Mouse (Mus musculus) hindbrain, embryonic 14.5 days (tissue): ENCODE results near the gene Mat1a. TPM values are rescaled to one million over a fixed set of nuclear protein-coding genes. Genes with fewer than 3 reads are reported as not detected.
A peak's percentile ranks its signal among the peaks of the same experiment; 100 is the strongest.

Source experiments
- ATAC-seq: fragments of 200-750 bp; cut with Nextera tagmentation; 2 replicates; pipeline ENCODE4 v1.8.0; 2017; ENCODE audit warnings: moderate number of reproducible peaks, mild to moderate bottlenecking, moderate TSS enrichment, moderate library complexity; ENCODE audit not compliant: low FRiP score
- DNase-seq: peaks from one replicate; pipeline ENCODE4 v3.0.0-alpha.2; 2015; ENCODE audit warnings: low spot score
- H3K27ac ChIP-seq: fragments of 300-500 bp; sonication (generic); 2 replicates; pipeline ENCODE4 v1.5.1; 2014; ENCODE audit warnings: mild to moderate bottlenecking, moderate library complexity
- H3K27me3 ChIP-seq: fragments of 300-500 bp; sonication (generic); 2 replicates; pipeline ENCODE4 v1.6.1; 2014; ENCODE audit warnings: mild to moderate bottlenecking, low read length, mixed read lengths; ENCODE audit not compliant: control insufficient read depth, insufficient read depth
- H3K36me3 ChIP-seq: fragments of 300-500 bp; sonication (generic); replicated peaks from 2 replicates; pipeline ENCODE4 v1.6.1; 2014; ENCODE audit not compliant: control insufficient read depth, insufficient read depth
- H3K4me1 ChIP-seq: fragments of 300-500 bp; sonication (generic); replicated peaks from 2 replicates; pipeline ENCODE4 v1.6.1; 2014; ENCODE audit warnings: antibody characterized with exemption, low read length, mixed read lengths; ENCODE audit not compliant: control insufficient read depth, insufficient read depth
- H3K4me2 ChIP-seq: fragments of 300-500 bp; sonication (generic); replicated peaks from 2 replicates; pipeline ENCODE4 v1.6.1; 2014; ENCODE audit warnings: mild to moderate bottlenecking, moderate library complexity
- H3K4me3 ChIP-seq: fragments of 300-500 bp; sonication (generic); replicated peaks from 2 replicates; pipeline ENCODE4 v1.5.1; 2014; ENCODE audit warnings: mild to moderate bottlenecking, low read length
- H3K9ac ChIP-seq: fragments of 300-500 bp; sonication (generic); 2 replicates; pipeline ENCODE4 v1.6.1; 2014
- H3K9me3 ChIP-seq: fragments of 300-500 bp; sonication (generic); 2 replicates; pipeline ENCODE4 v1.6.1; 2016; ENCODE audit warnings: low read length; ENCODE audit not compliant: control insufficient read depth
- WGBS: fragments of 180-500 bp; shearing (Covaris S2); extraction: QIAGEN DNeasy Blood & Tissue Kit; methylation state at CpG from one replicate; pipeline ENCODE4 v1.1.7; 2014; 5-methylcytosine and 5-hydroxymethylcytosine counted together
- polyA plus RNA-seq: library from polyadenylated mRNA; unstranded; fragments of >200 nt; fragmentation: Nextera tagmentation; extraction: Ambion mirVana; gene quantifications from 2 replicates; pipeline ENCODE4 v1.2.1, GENCODE M21; 2014

Gene Mat1a
- not detected in 2 replicates for polyA plus RNA-seq

DNA sequence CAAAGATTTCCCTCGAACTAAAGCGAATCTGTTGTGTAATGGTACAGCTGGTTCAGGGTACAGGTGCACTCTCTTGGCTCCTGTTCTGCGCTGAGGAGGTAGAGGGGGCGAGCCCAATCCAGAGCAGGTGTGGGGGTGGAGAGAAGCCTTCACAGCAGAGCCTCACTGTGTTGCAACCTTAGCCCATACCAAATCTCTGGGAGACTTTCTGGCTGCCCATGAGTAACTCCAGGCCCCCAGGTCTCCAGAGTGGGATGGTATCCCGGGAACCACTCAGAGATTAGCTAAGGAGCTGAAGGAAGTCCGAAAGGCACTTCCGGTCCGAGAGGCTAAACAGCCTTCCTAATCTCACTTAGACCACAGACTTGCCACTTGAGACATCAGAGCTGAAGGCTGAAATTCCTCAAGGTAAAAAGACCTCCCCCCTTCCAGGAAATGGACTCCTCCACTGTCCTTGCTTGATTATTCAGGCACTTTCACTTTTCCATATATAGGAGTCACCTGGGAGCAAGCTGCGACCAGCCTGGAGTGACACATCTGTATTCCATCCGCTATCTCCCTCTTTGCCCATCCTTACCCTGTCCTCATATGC, at the start of gene Mat1a:
Gene Mat1a, plus strand, starts transcription at position 183 of the 592 bp plus-strand sequence.
- Histone ChIP-seq H3K4me2 (no peak within 1 kb of the TSS), H3K4me3 (no peak within 1 kb of the TSS), H3K9ac (no peak within 1 kb of the TSS), H3K9me3 (no peaks in the 10 kb centered on the region), H3K27me3 (no peaks in the 10 kb centered on the region), H3K36me3 (no peaks in the 10 kb centered on the region), H3K27ac (no peak within 1 kb of the TSS), H3K4me1 (no peaks in the 10 kb centered on the region)
- ATAC-seq (no peak), DNase-seq (no peak)
- WGBS, result 78% methylated on average over 10 of the region's 10 CpGs

DNA sequence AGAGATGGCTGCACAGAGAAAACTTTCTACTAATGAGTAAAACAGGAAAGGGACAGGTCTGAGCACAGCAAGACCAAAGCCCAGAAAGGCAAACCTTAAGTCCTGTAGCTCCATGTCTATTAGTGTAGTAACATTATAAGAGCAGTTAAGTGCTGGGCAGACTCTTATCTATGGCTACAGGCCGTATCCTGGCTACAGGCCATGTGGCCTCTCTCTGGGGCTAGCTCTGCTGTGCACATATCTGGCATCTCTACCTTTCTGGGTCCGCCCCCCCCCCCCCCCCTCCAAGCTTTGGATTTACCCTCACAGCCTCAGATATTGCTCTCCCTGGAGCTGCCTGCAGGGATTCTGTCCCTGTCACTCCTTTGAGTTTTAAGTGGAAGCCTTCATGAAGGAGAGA, 39.7 kb upstream of the Mat1a start:
- WGBS, result 58% methylated on average over 2 of the region's 2 CpGs
- H3K27ac ChIP-seq, result no peak overlapping the region
- no peak overlapping the region for H3K9ac ChIP-seq
- H3K27me3 ChIP-seq, result no peaks in the 10 kb centered on the region
- ATAC-seq, result no peak
- H3K9me3 ChIP-seq, result no peaks in the 10 kb centered on the region
- no peaks in the 10 kb centered on the region for H3K36me3 ChIP-seq
- H3K4me3 ChIP-seq, result no peak overlapping the region
- no peak overlapping the region for H3K4me2 ChIP-seq
- H3K4me1 ChIP-seq, result no peaks in the 10 kb centered on the region
- DNase-seq, result no peak

GRCm38 (mm10) chr14:41066416-41066815, 38.4 kb upstream of the Mat1a start:
- H3K4me3 ChIP-seq, result no peak overlapping the region
- no peak overlapping the region for H3K9ac ChIP-seq
- ATAC-seq, result no peak
- no peak overlapping the region for H3K4me2 ChIP-seq
- H3K27me3 ChIP-seq, result no peaks in the 10 kb centered on the region
- H3K27ac ChIP-seq, result no peak overlapping the region
- H3K4me1 ChIP-seq, result no peaks in the 10 kb centered on the region
- H3K9me3 ChIP-seq, result no peaks in the 10 kb centered on the region
- whole genome bisulfite sequencing, result 8% methylated on average over 1 of the region's 1 CpGs
- no peak for DNase-seq
- H3K36me3 ChIP-seq, result no peaks in the 10 kb centered on the region

GRCm38 (mm10) chr14:41069108-41069507, 35.7 kb upstream of the Mat1a start, which contains the start of gene Dydc2:
Gene Dydc2 (minus strand): TSS chr14:41069208.
- H3K36me3 ChIP-seq, result no peaks in the 10 kb centered on the region
- no peaks in the 10 kb centered on the region for H3K9me3 ChIP-seq
- DNase-seq, result no peak
- no peak within 1 kb of the TSS for H3K27ac ChIP-seq
- no peak within 1 kb of the TSS for H3K4me3 ChIP-seq
- ATAC-seq, result no peak
- H3K4me2 ChIP-seq, result no peak within 1 kb of the TSS
- no peak within 1 kb of the TSS for H3K9ac ChIP-seq
- no peaks in the 10 kb centered on the region for H3K27me3 ChIP-seq
- H3K4me1 ChIP-seq, result peaks cover 6% of the 10 kb centered on the region; the same call in 1 of the 2 replicates

DNA sequence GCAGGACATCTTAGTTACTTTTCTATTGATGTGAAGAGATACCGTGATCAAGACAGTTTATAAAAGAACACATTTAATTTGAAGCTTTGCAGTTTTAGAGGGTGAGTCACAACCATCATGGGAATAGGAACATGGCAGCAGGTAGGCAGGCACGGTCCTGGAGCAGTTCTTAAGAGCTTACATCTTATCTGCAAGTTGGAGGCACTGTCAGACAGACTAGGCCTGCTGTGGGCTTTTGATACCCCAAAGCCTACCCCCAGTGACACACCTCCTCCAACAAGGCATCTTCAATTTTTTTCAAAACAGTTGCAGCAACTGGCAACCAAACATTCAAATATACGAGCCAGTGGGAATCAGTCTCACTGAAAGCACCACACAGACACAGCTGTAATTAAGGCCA, 34.5 kb upstream of the Mat1a start:
- no peaks in the 10 kb centered on the region for H3K9me3 ChIP-seq
- H3K9ac ChIP-seq, result no peak overlapping the region
- H3K4me1 ChIP-seq, result peaks cover 6% of the 10 kb centered on the region; the same call in 1 of the 2 replicates
- H3K27ac ChIP-seq, result no peak overlapping the region
- no peak for DNase-seq
- H3K4me3 ChIP-seq, result no peak overlapping the region
- no peaks in the 10 kb centered on the region for H3K27me3 ChIP-seq
- H3K4me2 ChIP-seq, result no peak overlapping the region
- ATAC-seq, result no peak
- no peaks in the 10 kb centered on the region for H3K36me3 ChIP-seq
- 85% methylated on average over 3 of the region's 3 CpGs for WGBS

DNA sequence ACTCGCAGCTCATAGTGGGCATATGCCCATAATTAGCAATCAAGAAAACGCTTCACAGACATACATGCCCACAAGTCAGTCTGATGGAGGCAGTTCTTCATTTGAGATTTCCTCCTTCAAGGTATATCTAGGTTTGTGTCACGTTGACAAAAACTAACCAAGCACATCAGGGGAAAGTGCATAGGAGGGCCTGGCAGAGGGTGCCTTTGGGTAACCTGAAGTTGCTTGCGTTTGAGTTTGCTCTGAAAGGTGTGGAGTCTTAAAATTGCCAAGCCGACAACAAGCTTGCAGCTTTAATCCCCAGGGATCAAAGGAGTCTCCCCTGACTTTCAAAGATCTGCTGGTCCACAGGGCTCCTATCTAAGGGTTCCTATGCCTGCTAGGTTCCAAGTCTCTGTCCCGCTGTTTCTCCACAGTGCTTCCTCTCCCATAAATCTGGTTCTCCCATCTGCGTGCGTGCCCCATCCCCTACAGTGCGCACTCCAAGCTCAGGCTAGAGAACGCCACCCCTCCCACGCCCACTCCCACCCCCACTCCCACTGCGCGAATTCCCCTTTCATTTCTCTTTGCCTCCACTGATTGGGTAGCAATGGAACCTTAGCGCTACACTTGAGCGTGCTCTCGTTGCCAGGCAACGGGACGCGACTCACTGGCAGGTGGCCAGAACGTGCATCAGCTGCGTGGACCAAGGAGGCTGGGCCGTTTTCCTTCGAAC, 32.4 kb upstream of the Mat1a start, which contains the start of gene Dydc1:
Gene Dydc1, plus strand, starts transcription at position 683 of the 715 bp plus-strand sequence.
- H3K4me3 ChIP-seq, result peak within 1 kb of the TSS; percentile 43
- 13% methylated on average over 23 of the region's 23 CpGs for WGBS
- DNase-seq (peak; percentile 90), ATAC-seq (peak; percentile 93)
- peaks cover 6% of the 10 kb centered on the region; the same call in 1 of the 2 replicates for H3K4me1 ChIP-seq
- no peaks in the 10 kb centered on the region for H3K36me3 ChIP-seq
- H3K4me2 ChIP-seq, result peak within 1 kb of the TSS; percentile 62
- H3K9ac ChIP-seq, result peak within 1 kb of the TSS; percentile 49
- no peaks in the 10 kb centered on the region for H3K27me3 ChIP-seq
- no peak within 1 kb of the TSS for H3K27ac ChIP-seq
- no peaks in the 10 kb centered on the region for H3K9me3 ChIP-seq

GRCm38 (mm10) chr14:41072944-41073275, 31.9 kb upstream of the Mat1a start:
- peak overlapping the region; percentile 62 for H3K4me2 ChIP-seq
- no peak; the same call in 1 of the 2 replicates for ATAC-seq
- no peaks in the 10 kb centered on the region for H3K36me3 ChIP-seq
- peak overlapping the region; percentile 43 for H3K4me3 ChIP-seq
- peak overlapping the region; percentile 49 for H3K9ac ChIP-seq
- peaks cover 6% of the 10 kb centered on the region; the same call in 1 of the 2 replicates for H3K4me1 ChIP-seq
- H3K9me3 ChIP-seq, result no peaks in the 10 kb centered on the region
- no peak for DNase-seq
- H3K27me3 ChIP-seq, result no peaks in the 10 kb centered on the region
- H3K27ac ChIP-seq, result no peak overlapping the region
- WGBS, result 1% methylated on average over 8 of the region's 8 CpGs

- no peaks in the 10 kb centered on the region for H3K36me3 ChIP-seq
- no peaks in the 10 kb centered on the region for H3K4me1 ChIP-seq
- H3K4me3 ChIP-seq, result no peak overlapping the region
- 88% methylated on average over 2 of the region's 2 CpGs for WGBS
- DNase-seq, result no peak
- no peak overlapping the region for H3K27ac ChIP-seq
- no peak for ATAC-seq
- H3K9ac ChIP-seq, result no peak overlapping the region
- H3K27me3 ChIP-seq, result no peaks in the 10 kb centered on the region
- H3K9me3 ChIP-seq, result no peaks in the 10 kb centered on the region
- H3K4me2 ChIP-seq, result no peak overlapping the region
Measured at GRCm38 (mm10) chr14:41082408-41082807, 22.4 kb upstream of the Mat1a start.

DNA sequence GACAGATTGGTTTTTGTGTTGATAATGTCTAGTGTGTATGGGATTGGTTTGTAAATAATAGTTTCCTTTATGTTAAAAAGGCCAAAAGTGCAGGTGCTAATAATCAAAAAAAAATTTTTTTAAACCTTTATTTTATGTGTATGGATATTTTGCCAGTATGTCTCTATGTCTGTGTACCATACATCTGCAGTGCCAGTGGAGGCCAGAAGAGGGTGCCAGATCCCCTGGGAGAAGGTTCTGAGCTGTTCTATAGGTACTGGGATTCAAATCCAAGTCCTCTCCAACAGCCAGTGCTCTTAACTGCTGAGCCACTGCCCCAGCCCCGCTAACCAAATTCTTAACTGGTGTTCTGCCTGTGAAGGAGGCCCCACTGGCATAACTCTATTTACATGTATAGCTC, 17.3 kb upstream of the Mat1a start:
- Histone ChIP-seq H3K9ac (no peak overlapping the region), H3K4me1 (no peaks in the 10 kb centered on the region), H3K27me3 (no peaks in the 10 kb centered on the region), H3K4me2 (no peak overlapping the region), H3K4me3 (no peak overlapping the region), H3K9me3 (no peaks in the 10 kb centered on the region), H3K36me3 (no peaks in the 10 kb centered on the region), H3K27ac (no peak overlapping the region)
- ATAC-seq (no peak), DNase-seq (no peak)
- WGBS, result 79% methylated on average over 1 of the region's 1 CpGs
